Mouse (Mus musculus) thymus, postnatal 4 days (tissue): ENCODE results near the gene Il22ra1.
A peak's percentile ranks its signal among the peaks of the same experiment; 100 is the strongest.
"Not testable (repeated sequence)": the region's sequence is repeated elsewhere in the genome, so short reads cannot be mapped to it uniquely, and the experiment has no call there.

Experiments used
- DNase-seq: peaks from one replicate; pipeline ENCODE4 v3.0.0; 2021

Gene Il22ra1

GRCm38 (mm10) chr4:135727817-135728216, at the start of gene Il22ra1:
Gene Il22ra1 (plus strand): TSS chr4:135728172.
- no peak for DNase-seq

GRCm38 (mm10) chr4:135679316-135679715, 48.7 kb upstream of the Il22ra1 start:
- no peak for DNase-seq

- DNase-seq: no peak
Observed at GRCm38 (mm10) chr4:135681789-135682188, 46.2 kb upstream of the Il22ra1 start.

GRCm38 (mm10) chr4:135683553-135683952, 44.4 kb upstream of the Il22ra1 start:
- no peak for DNase-seq

- no peak for DNase-seq
Observed at GRCm38 (mm10) chr4:135684731-135685130, 43.2 kb upstream of the Il22ra1 start.

- peak; percentile 41 for DNase-seq
Observed at GRCm38 (mm10) chr4:135685906-135686567, 41.9 kb upstream of the Il22ra1 start, which contains the start of gene Ifnlr1. Gene Ifnlr1 (plus strand): TSS chr4:135686287.

GRCm38 (mm10) chr4:135686568-135686953, 41.4 kb upstream of the Il22ra1 start:
- no peak for DNase-seq

- DNase-seq: no peak
Observed at GRCm38 (mm10) chr4:135689797-135690196, 38.2 kb upstream of the Il22ra1 start.

- no peak for DNase-seq
Observed at GRCm38 (mm10) chr4:135690241-135690640, 37.7 kb upstream of the Il22ra1 start.

- DNase-seq: no peak
Observed at GRCm38 (mm10) chr4:135692916-135693315, 35.1 kb upstream of the Il22ra1 start.

- DNase-seq: no peak
Observed at GRCm38 (mm10) chr4:135698498-135698897, 29.5 kb upstream of the Il22ra1 start.

GRCm38 (mm10) chr4:135703497-135703896, 24.5 kb upstream of the Il22ra1 start:
- DNase-seq: no peak

- DNase-seq: no peak
Observed at GRCm38 (mm10) chr4:135704016-135704415, 24.0 kb upstream of the Il22ra1 start.

- no peak for DNase-seq
Observed at GRCm38 (mm10) chr4:135706045-135706444, 21.9 kb upstream of the Il22ra1 start.

- DNase-seq: peak; percentile 90
Observed at GRCm38 (mm10) chr4:135709072-135709564, 18.9 kb upstream of the Il22ra1 start.

- DNase-seq: no peak
Observed at GRCm38 (mm10) chr4:135709621-135710020, 18.4 kb upstream of the Il22ra1 start.

GRCm38 (mm10) chr4:135710392-135710791, 17.6 kb upstream of the Il22ra1 start:
- DNase-seq: no peak

- no peak for DNase-seq
Observed at GRCm38 (mm10) chr4:135714776-135715175, 13.2 kb upstream of the Il22ra1 start.

- not testable (repeated sequence) for DNase-seq
Observed at GRCm38 (mm10) chr4:135716438-135716837, 11.5 kb upstream of the Il22ra1 start.

- peak; percentile 19 for DNase-seq
Observed at GRCm38 (mm10) chr4:135722540-135723290, 5.3 kb upstream of the Il22ra1 start.

GRCm38 (mm10) chr4:135726416-135726815, 1.6 kb upstream of the Il22ra1 start:
- no peak for DNase-seq

- no peak for DNase-seq
Observed at GRCm38 (mm10) chr4:135730204-135730603, 2.2 kb downstream of the Il22ra1 start.

- DNase-seq: no peak
Observed at GRCm38 (mm10) chr4:135730951-135731350, 3.0 kb downstream of the Il22ra1 start.

GRCm38 (mm10) chr4:135733901-135734300, 5.9 kb downstream of the Il22ra1 start:
- DNase-seq: no peak
